Mouse (Mus musculus) megakaryocyte, adult 5-6 weeks (primary cell): ENCODE results near the gene Cth. TPM values are rescaled to one million over a fixed set of nuclear protein-coding genes. Genes with fewer than 3 reads are reported as not detected.
"Not testable (repeated sequence)": the region's sequence is repeated elsewhere in the genome, so short reads cannot be mapped to it uniquely, and the experiment has no call there.

Experiments used
- ATAC-seq: 2 replicates; pipeline ENCODE4 v1.8.0; 2016; ENCODE audit warnings: mild to moderate bottlenecking, inconsistent platforms; ENCODE audit not compliant: poor library complexity, severe bottlenecking
- total RNA-seq, 2 experiments: library from RNA; stranded (forward) in 1 of 2; stranded (reverse) in 1 of 2; fragments of 153-499, 151-499 nt in 1 of 2; fragments of 221-1000, 200-1000 nt in 1 of 2; gene quantifications; 2 replicates each; pipeline versions ENCODE4 v1.2.3 to v1.2.4; 2015 to 2017

Cth gene
- total RNA-seq (2015) = 0.22 and 1.8 TPM in 2 replicates
- total RNA-seq (2017) = not detected in 2 replicates

GRCm38 (mm10) chr3:157924692-157925328, at the start of gene Cth:
TSS of gene Cth (minus strand) at chr3:157925077.
- peak; percentile 97 for ATAC-seq

DNA sequence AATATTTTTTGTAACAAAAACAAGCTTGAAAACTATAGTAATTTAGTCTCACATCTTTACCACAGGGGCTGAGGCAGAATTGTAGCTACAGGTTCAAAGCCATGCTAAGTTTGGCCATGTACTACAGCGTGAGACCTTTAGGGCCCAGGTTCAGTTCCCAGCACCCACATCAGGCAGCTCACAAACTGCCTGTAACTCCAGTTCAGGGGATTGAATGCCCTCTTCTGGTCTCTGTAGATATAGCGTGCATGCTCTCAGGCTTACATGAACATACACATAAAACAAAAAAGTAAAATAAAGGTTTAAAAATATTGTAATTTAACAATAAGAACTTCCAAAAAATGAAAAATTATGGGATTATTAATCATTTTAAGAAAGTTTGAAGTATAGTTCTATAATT, 48.4 kb upstream of the Cth start:
- ATAC-seq = no peak

- ATAC-seq = no peak
Observed at GRCm38 (mm10) chr3:157971151-157971550, 46.3 kb upstream of the Cth start.

- no peak for ATAC-seq
Observed at GRCm38 (mm10) chr3:157957320-157957719, 32.4 kb upstream of the Cth start.

- ATAC-seq = no peak
Observed at GRCm38 (mm10) chr3:157956201-157956600, 31.3 kb upstream of the Cth start.

- ATAC-seq = no peak
Observed at GRCm38 (mm10) chr3:157955466-157955865, 30.6 kb upstream of the Cth start.

GRCm38 (mm10) chr3:157952716-157953115, 27.8 kb upstream of the Cth start:
- ATAC-seq = no peak

GRCm38 (mm10) chr3:157947383-157948280, 22.8 kb upstream of the Cth start:
- ATAC-seq = peak; percentile 27

- peak; percentile 89 for ATAC-seq
Observed at GRCm38 (mm10) chr3:157946843-157947358, 22.0 kb upstream of the Cth start, which contains the start of gene Ankrd13c. TSS of gene Ankrd13c (plus strand) at chr3:157947239.

DNA sequence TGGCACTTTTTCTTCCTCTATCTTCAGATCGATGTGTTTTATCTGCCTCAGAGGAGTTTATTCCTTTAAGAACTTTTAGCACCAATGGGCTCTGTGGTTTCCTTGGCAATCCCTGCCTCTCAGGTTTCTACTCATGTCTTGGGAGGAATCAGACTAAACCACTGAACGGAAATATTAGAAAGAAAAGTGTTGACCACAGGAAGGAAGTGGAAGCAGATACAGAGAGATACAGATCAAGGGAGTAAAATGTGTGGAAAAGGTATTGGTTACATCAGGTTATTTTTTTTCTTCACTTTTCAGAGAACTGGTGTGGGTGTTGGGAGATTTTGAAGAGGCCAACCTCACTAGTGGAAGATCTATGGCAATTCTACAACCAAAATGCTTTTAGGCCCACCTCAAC, 13.7 kb upstream of the Cth start:
- ATAC-seq = peak; percentile 63

- no peak for ATAC-seq
Observed at GRCm38 (mm10) chr3:157934301-157934823, 9.5 kb upstream of the Cth start.

- ATAC-seq = not testable (repeated sequence)
Observed at GRCm38 (mm10) chr3:157933223-157933622, 8.3 kb upstream of the Cth start.

DNA sequence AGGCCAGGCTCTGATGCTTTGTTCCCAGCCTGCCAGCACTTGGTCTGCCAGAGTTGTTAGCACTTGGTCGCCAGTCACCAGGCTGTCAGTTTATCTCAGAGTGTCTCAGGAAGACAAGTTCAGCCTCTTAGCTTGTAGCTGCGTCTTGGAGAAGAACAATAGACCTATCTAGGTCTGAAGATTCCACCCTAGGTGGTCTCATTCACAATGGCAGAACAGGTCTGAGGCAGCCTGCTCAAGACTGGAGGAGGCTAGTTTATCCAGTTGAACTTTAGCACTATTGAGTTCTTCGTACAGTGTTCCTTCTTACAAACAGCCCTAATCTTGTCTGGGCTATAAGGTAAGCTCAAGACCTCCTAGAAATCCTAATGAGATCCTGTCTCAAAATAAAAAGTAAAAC, 7.2 kb upstream of the Cth start:
- no peak for ATAC-seq

DNA sequence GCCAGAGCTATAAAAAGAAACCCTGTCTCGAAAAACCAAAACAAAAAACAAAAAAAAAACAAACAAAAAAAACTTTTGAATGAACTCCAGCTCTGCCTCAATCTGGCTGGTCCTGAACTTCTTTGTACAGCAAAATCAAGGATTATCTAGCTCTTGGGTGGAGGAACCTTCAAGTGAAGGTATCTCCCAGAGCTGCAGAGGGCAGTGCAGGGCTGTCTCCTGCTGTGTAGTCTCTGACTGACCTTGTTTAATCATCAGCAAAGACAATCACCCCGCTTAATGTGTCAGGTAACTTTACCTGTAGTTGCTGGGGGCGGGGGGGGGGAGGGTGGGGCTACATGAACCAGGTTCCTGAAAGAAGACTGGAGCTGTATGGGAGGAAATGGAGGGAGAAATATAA, 6.7 kb upstream of the Cth start:
- no peak for ATAC-seq

DNA sequence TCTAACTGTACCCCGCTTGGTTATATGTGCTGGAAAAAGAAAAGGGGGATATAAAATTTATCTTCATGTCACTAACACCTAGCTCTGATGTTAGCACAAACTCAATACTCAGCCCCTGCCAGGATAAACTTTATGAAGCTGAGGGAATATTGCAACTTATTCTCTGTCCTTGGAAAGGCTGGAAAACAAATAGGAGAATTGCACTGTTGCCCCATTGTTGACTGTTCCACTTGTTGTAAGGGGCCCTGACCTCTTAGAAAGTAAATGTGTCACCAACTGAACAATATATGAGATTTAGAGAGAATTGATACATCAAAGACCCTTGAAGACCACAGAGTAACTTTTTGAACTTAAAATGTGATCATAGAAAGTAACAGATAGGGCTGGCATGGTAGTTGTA, 4.5 kb upstream of the Cth start:
- ATAC-seq = no peak

GRCm38 (mm10) chr3:157928731-157929130, 3.9 kb upstream of the Cth start:
- ATAC-seq = no peak

DNA sequence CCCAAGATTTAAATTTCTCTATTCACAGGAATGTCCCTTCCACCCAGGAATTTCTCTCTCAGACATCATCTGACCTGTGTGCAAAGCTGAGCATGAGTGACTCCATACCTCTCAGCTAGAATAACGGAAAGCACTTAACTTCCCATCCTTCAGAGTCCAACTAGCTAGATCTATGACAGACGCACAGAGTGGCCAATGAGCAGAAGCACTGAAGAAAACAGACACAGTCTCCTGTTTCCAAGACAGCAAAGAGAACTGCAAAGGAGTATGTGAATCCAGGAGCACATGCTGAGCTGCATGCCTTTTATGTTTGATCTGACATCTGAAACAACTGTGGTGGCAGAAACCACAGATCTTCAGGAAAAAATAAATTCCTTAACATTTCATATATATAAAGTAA, 1.9 kb upstream of the Cth start:
- ATAC-seq = no peak

DNA sequence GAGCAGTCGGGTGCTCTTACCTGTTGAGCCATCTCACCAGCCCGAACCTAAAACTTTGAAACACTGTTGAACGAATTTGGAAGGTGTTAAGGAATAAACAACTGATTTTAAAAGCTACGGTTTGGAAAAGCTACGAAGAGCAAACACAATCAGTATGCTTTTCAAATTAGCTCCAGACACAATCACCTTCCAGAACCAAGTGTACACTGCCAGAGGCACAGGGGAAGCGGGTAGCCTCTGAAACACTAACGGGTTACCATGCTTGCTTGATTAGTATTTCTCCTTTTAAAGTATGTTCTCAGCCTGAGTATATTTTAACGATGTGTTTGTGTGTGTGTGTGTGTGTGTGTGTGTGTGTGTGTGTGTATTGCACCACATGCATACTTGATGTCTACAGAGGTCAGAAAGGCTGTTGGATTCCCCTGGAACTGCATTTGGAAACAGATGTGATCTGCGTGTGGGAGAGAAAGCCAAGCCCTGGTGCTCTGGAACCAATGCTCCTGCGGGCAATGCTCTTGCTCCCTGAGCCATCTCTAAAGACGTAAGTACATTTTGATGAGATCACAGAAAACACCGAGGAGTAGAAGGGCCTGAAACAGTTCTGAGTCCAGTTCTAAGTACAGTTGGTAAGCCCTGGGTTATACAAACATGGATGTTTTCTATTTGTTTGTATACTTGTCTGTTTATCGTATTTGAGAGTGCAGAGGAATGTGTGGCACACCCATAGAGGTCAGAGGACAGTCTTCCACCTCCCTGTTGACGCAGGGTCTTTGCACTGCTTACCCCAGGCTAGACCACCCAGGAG, 1.0 kb upstream of the Cth start:
- ATAC-seq = no peak

GRCm38 (mm10) chr3:157923268-157923835, 1.5 kb downstream of the Cth start:
- ATAC-seq = no peak

DNA sequence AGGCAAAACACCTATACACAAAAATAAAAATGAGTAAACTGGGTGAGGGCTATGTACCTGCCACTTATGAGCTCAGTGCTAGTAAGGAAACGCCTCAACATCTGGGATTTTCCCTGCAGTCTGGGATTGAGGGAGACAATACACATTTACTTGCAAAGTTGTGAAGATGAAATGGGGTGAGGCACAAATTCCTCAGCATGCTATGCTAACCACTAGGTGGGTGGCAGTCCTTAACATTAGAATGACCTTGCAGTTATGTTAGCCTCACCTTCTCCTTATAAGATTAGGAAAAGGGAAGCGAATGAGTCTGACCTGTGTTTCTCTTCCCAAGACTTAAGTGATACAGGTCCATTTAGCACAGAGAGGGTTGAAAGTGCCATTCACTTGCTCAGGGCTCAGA, 3.5 kb downstream of the Cth start:
- ATAC-seq = no peak
